Mouse (Mus musculus) olfactory bulb, adult 2 months (tissue): ENCODE measurements around the gene Per1. TPM values are rescaled to one million over a fixed set of nuclear protein-coding genes. Genes with fewer than 3 reads are reported as not detected.
"Not testable (repeated sequence)": the region's sequence is repeated elsewhere in the genome, so short reads cannot be mapped to it uniquely, and the experiment has no call there.

Source experiments
- H3K27ac ChIP-seq: fragments of 200-500 bp; 2 replicates; pipeline ENCODE4 v1.5.1; 2012; ENCODE audit warnings: low read depth, low read length; ENCODE audit not compliant: insufficient read depth
- H3K4me1 ChIP-seq: fragments of 200-500 bp; 2 replicates; pipeline ENCODE4 v1.6.1; 2012; ENCODE audit warnings: low read length; ENCODE audit not compliant: control insufficient read depth, insufficient read depth
- H3K4me3 ChIP-seq: fragments of 200-500 bp; 2 replicates; pipeline ENCODE4 v1.5.1; 2012; ENCODE audit warnings: mild to moderate bottlenecking, low read depth, low read length, moderate library complexity; ENCODE audit not compliant: insufficient read depth
- CTCF ChIP-seq: fragments of 200-500 bp; IDR thresholded peaks from 2 replicates; pipeline ENCODE4 v1.5.1; 2012; ENCODE audit warnings: low read depth, mild to moderate bottlenecking, low read length, moderate library complexity; ENCODE audit not compliant: insufficient read depth
- POLR2A ChIP-seq: fragments of 200-500 bp; IDR thresholded peaks from 2 replicates; pipeline ENCODE4 v1.6.1; 2012; ENCODE audit warnings: mild to moderate bottlenecking, low read depth, low read length, moderate library complexity; ENCODE audit not compliant: insufficient read depth
- WGBS: fragments of 180-500 bp; shearing (Covaris S2); methylation state at CpG from one replicate; pipeline ENCODE4 v1.1.7; 2018; 5-methylcytosine and 5-hydroxymethylcytosine counted together
- polyA plus RNA-seq: library from polyadenylated mRNA; stranded (reverse); fragments of >200 nt; gene quantifications from 2 replicates; pipeline ENCODE4 v1.2.4, GENCODE M21; 2012; ENCODE audit warnings: low replicate concordance; ENCODE audit not compliant: missing spikeins, insufficient read depth, insufficient read length

The Per1 gene
- polyA plus RNA-seq, 1 experiment, result not detected

GRCm38 (mm10) chr11:69087597-69087996 is 7.4 kb upstream of the Per1 start:
- TF ChIP-seq POLR2A (no peak), CTCF (no peak)
- H3K27ac ChIP-seq, result peak overlapping the region; percentile 93
- H3K4me1 ChIP-seq, result peaks cover 38% of the 10 kb centered on the region
- WGBS, result 74% methylated on average over 2 of the region's 2 CpGs
- no peak overlapping the region for H3K4me3 ChIP-seq

- WGBS, result under 1% methylated on average over 62 of the region's 67 CpGs
- peaks cover 38% of the 10 kb centered on the region for H3K4me1 ChIP-seq
- H3K4me3 ChIP-seq, result peak within 1 kb of the TSS; percentile 86
- H3K27ac ChIP-seq, result peak within 1 kb of the TSS; percentile 97
- TF ChIP-seq POLR2A (peak; percentile 89), CTCF (no peak)
Observed at GRCm38 (mm10) chr11:69088103-69088855, 6.7 kb upstream of the Per1 start, which contains the start of gene Vamp2. Gene Vamp2, plus strand, starts transcription at chr11:69088490.

DNA sequence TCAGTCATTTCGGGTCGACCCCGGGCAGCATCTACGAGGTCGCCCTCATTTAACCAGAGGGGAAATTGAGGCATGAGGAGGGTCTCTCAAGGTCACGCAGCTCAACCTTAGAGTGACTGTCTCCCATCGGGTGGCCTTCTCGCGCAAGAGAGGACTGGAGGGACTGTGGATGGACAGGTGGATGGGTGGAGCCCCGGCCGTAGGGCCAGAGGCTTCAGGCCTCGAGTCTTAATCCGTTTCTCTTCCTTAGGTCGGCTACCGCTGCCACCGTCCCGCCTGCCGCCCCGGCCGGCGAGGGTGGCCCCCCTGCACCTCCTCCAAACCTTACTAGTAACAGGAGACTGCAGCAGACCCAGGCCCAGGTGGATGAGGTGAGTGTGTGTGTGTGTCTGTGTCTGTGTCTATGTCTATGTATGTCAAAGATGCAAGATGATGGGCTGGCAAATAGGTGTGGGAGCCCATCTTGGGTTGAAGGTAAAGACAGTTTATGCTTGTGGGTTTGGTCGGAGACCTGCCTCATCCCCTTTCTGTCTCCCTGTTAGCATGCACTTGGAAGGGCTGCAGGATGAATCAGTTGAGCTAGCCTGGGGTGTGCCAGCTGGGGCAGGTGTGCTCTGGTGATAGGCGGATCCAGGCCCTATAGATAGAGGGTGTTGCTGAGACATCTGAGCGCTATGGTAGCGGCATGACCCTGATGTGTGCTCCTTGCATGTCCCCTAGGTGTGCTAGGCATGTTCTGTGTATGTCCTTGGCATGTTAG is 6.0 kb upstream of the Per1 start:
- Histone ChIP-seq H3K4me1 (peaks cover 38% of the 10 kb centered on the region), H3K27ac (peak overlapping the region; percentile 97), H3K4me3 (peak overlapping the region; percentile 86)
- 3% methylated on average over 25 of the region's 25 CpGs for WGBS
- TF ChIP-seq POLR2A (no peak), CTCF (no peak)

GRCm38 (mm10) chr11:69089616-69090290 is 5.3 kb upstream of the Per1 start:
- no peak for TF ChIP-seq CTCF
- no peak for TF ChIP-seq POLR2A
- WGBS, result 41% methylated on average over 12 of the region's 12 CpGs

GRCm38 (mm10) chr11:69090367-69090766 is 4.7 kb upstream of the Per1 start:
- Histone ChIP-seq H3K4me3 (peak overlapping the region; percentile 86), H3K27ac (peak overlapping the region; percentile 36; the same call in 1 of the 2 replicates), H3K4me1 (peaks cover 40% of the 10 kb centered on the region)
- no peak for TF ChIP-seq CTCF
- 14% methylated on average over 6 of the region's 6 CpGs for WGBS

More at GRCm38 (mm10) chr11:69089616-69090290, 5.3 kb upstream of the Per1 start:
- peak overlapping the region; percentile 86 for H3K4me3 ChIP-seq
- peak overlapping the region; percentile 97 for H3K27ac ChIP-seq
- peaks cover 40% of the 10 kb centered on the region for H3K4me1 ChIP-seq

- H3K4me3 ChIP-seq, result no peak overlapping the region
- WGBS, result 54% methylated on average over 7 of the region's 7 CpGs
- H3K4me1 ChIP-seq, result peaks cover 33% of the 10 kb centered on the region
- TF ChIP-seq CTCF (no peak), POLR2A (no peak)
- no peak overlapping the region for H3K27ac ChIP-seq
Observed at GRCm38 (mm10) chr11:69091566-69092385, 3.2 kb upstream of the Per1 start.

GRCm38 (mm10) chr11:69092386-69092751 is 2.6 kb upstream of the Per1 start:
- 3% methylated on average over 3 of the region's 3 CpGs for WGBS
- TF ChIP-seq POLR2A, result no peak
- H3K4me3 ChIP-seq, result no peak overlapping the region
- no peak overlapping the region for H3K27ac ChIP-seq
- peaks cover 34% of the 10 kb centered on the region for H3K4me1 ChIP-seq

DNA sequence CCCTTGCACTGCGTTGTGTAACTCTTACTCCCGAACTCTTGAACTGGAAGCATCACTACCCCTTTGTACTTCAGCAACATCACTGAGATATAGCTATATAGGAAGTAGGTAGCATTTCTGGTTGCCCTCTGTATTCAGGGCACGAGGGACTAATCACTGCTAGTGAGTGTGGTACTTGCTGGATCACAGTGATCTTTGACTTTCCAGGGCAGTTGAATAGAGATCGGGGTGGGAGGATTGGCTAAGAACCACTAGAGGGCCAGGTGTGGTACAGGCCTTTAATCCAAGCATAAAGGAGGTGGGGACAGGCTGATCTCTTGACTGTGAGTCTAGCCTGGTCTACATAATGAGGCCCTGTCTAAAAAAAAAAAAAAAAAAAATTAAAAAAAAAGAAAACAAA is 2.1 kb upstream of the Per1 start:
- Histone ChIP-seq H3K4me1 (peaks cover 34% of the 10 kb centered on the region), H3K4me3 (no peak overlapping the region), H3K27ac (no peak overlapping the region)
- WGBS, result 83% methylated on average over 4 of the region's 4 CpGs
- TF ChIP-seq CTCF (no peak), POLR2A (no peak)

DNA sequence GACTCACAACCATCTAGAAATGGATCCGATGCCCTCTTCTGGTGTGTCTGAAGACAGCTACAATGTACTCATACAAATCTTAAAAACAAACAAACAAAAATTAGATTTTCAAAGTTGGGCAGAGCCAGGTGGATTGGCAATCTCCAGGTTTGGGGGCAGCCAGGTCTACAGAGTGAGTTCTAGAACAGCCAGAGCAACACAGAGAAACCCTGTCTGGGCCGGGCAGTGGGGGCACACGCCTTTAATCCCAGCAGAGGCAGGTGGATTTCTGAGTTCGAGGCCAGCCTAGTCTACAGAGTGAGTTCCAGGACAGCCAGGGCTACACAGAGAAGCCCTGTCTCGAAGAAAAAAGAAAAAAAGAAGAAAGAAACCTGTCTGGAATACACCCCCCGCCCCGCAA is 1.2 kb upstream of the Per1 start:
- not testable (repeated sequence) for H3K4me3 ChIP-seq
- H3K27ac ChIP-seq, result 0 out of 2 replicates have a peak overlapping the region, but pooled peaks have one; percentile 98
- peaks cover 39% of the 10 kb centered on the region for H3K4me1 ChIP-seq
- WGBS, result 91% methylated on average over 7 of the region's 7 CpGs
